Mouse (Mus musculus) hindbrain, embryonic 11.5 days (tissue): ENCODE data around the gene Camk1d. TPM values are rescaled to one million over a fixed set of nuclear protein-coding genes. Genes with fewer than 3 reads are reported as not detected.

Source experiments
- ATAC-seq: fragments of 200-750 bp; cut with Nextera tagmentation; 2 replicates; pipeline ENCODE4 v1.8.0; 2017; ENCODE audit warnings: mild to moderate bottlenecking, moderate TSS enrichment, moderate library complexity; ENCODE audit not compliant: low FRiP score
- DNase-seq: peaks from one replicate; pipeline ENCODE4 v3.0.0-alpha.2; 2015; ENCODE audit warnings: low spot score
- H3K27ac ChIP-seq: fragments of 300-500 bp; sonication (generic); 2 replicates; pipeline ENCODE4 v1.5.1; 2014; ENCODE audit warnings: mild to moderate bottlenecking, low read depth, low read length
- H3K27me3 ChIP-seq: fragments of 300-500 bp; sonication (generic); 2 replicates; pipeline ENCODE4 v1.6.1; 2014; ENCODE audit warnings: mild to moderate bottlenecking, low read length, moderate library complexity, mixed read lengths; ENCODE audit not compliant: control insufficient read depth, insufficient read depth
- H3K36me3 ChIP-seq: fragments of 300-500 bp; sonication (generic); 2 replicates; pipeline ENCODE4 v1.6.1; 2014; ENCODE audit warnings: mild to moderate bottlenecking, low read length, moderate library complexity, mixed read lengths; ENCODE audit not compliant: control insufficient read depth, insufficient read depth
- H3K4me1 ChIP-seq: fragments of 300-500 bp; sonication (generic); replicated peaks from 2 replicates; pipeline ENCODE4 v1.6.1; 2014; ENCODE audit warnings: low read length, mixed read lengths; ENCODE audit not compliant: control insufficient read depth, insufficient read depth
- H3K4me2 ChIP-seq: fragments of 300-500 bp; sonication (generic); replicated peaks from 2 replicates; pipeline ENCODE4 v1.6.1; 2014; ENCODE audit warnings: mild to moderate bottlenecking, low read depth, low read length
- H3K4me3 ChIP-seq: fragments of 300-500 bp; sonication (generic); 2 replicates; pipeline ENCODE4 v1.5.1; 2014; ENCODE audit warnings: low read depth, low read length
- H3K9ac ChIP-seq: fragments of 300-500 bp; sonication (generic); 2 replicates; pipeline ENCODE4 v1.6.1; 2014; ENCODE audit warnings: low read depth, low read length
- H3K9me3 ChIP-seq: fragments of 300-500 bp; sonication (generic); 2 replicates; pipeline ENCODE4 v1.6.1; 2016; ENCODE audit warnings: low read length; ENCODE audit not compliant: control insufficient read depth
- WGBS: fragments of 180-500 bp; shearing (Covaris S2); extraction: QIAGEN DNeasy Blood & Tissue Kit; methylation state at CpG from one replicate; pipeline ENCODE4 v1.1.7; 2014; 5-methylcytosine and 5-hydroxymethylcytosine counted together
- polyA plus RNA-seq: library from polyadenylated mRNA; unstranded; fragments of >200 nt; fragmentation: Nextera tagmentation; extraction: Ambion mirVana; gene quantifications from 2 replicates; pipeline ENCODE4 v1.2.1, GENCODE M21; 2014

The Camk1d gene
- polyA plus RNA-seq, 1 experiment from 2014 or later, result 2.7 TPM

- peaks cover 13% of the 10 kb centered on the region for H3K27me3 ChIP-seq
- no peaks in the 10 kb centered on the region for H3K36me3 ChIP-seq
- H3K4me3 ChIP-seq, result peak overlapping the region; percentile 69
- H3K9me3 ChIP-seq, result no peaks in the 10 kb centered on the region
- no peaks in the 10 kb centered on the region for H3K4me1 ChIP-seq
- H3K9ac ChIP-seq, result peak overlapping the region; percentile 68; the same call in 1 of the 2 replicates
- peak overlapping the region; percentile 99 for H3K4me2 ChIP-seq
- under 1% methylated on average over 19 of the region's 19 CpGs for WGBS
- DNase-seq (no peak), ATAC-seq (peak; percentile 33; the same call in 1 of the 2 replicates)
- H3K27ac ChIP-seq, result no peak overlapping the region
Observed at GRCm38 (mm10) chr2:5715054-5715410, 717 bp upstream of the Camk1d start.

GRCm38 (mm10) chr2:5713325-5714210, 747 bp downstream of the Camk1d start:
- WGBS, result 1% methylated on average over 47 of the region's 49 CpGs

GRCm38 (mm10) chr2:5712255-5712654, 2.1 kb downstream of the Camk1d start:
- Histone ChIP-seq H3K4me1 (no peaks in the 10 kb centered on the region), H3K27ac (no peak overlapping the region), H3K4me2 (no peak overlapping the region), H3K4me3 (no peak overlapping the region), H3K9me3 (no peaks in the 10 kb centered on the region), H3K36me3 (no peaks in the 10 kb centered on the region), H3K9ac (no peak overlapping the region), H3K27me3 (peaks cover 13% of the 10 kb centered on the region)
- 43% methylated on average over 7 of the region's 7 CpGs for WGBS
- DNase-seq (no peak), ATAC-seq (no peak)

More at GRCm38 (mm10) chr2:5713325-5714210, 747 bp downstream of the Camk1d start:
- H3K4me3 ChIP-seq, result peak overlapping the region; percentile 69
- no peaks in the 10 kb centered on the region for H3K36me3 ChIP-seq
- ATAC-seq (peak; percentile 49), DNase-seq (peak; percentile 55)
- H3K27me3 ChIP-seq, result peaks cover 13% of the 10 kb centered on the region
- no peaks in the 10 kb centered on the region for H3K4me1 ChIP-seq
- H3K4me2 ChIP-seq, result peak overlapping the region; percentile 99
- no peak overlapping the region for H3K27ac ChIP-seq
- H3K9ac ChIP-seq, result peak overlapping the region; percentile 68
- no peaks in the 10 kb centered on the region for H3K9me3 ChIP-seq

GRCm38 (mm10) chr2:5709911-5710310, 4.4 kb downstream of the Camk1d start:
- Histone ChIP-seq H3K9me3 (no peaks in the 10 kb centered on the region), H3K4me3 (no peak overlapping the region), H3K9ac (no peak overlapping the region), H3K4me1 (no peaks in the 10 kb centered on the region), H3K27me3 (peaks cover 11% of the 10 kb centered on the region), H3K4me2 (no peak overlapping the region), H3K27ac (no peak overlapping the region), H3K36me3 (no peaks in the 10 kb centered on the region)
- DNase-seq (no peak), ATAC-seq (no peak)
- 91% methylated on average over 4 of the region's 4 CpGs for WGBS

GRCm38 (mm10) chr2:5707871-5708733, 6.2 kb downstream of the Camk1d start:
- 77% methylated on average over 10 of the region's 10 CpGs for WGBS
- no peak for DNase-seq

GRCm38 (mm10) chr2:5706618-5707017, 7.7 kb downstream of the Camk1d start:
- DNase-seq (no peak), ATAC-seq (no peak)
- Histone ChIP-seq H3K27me3 (no peaks in the 10 kb centered on the region), H3K4me3 (no peak overlapping the region), H3K27ac (no peak overlapping the region), H3K4me1 (no peaks in the 10 kb centered on the region), H3K36me3 (no peaks in the 10 kb centered on the region), H3K9me3 (no peaks in the 10 kb centered on the region), H3K9ac (no peak overlapping the region), H3K4me2 (no peak overlapping the region)
- WGBS, result 88% methylated on average over 4 of the region's 4 CpGs

More at GRCm38 (mm10) chr2:5707871-5708733, 6.2 kb downstream of the Camk1d start:
- H3K4me1 ChIP-seq, result no peaks in the 10 kb centered on the region
- no peak for ATAC-seq
- no peak overlapping the region for H3K4me3 ChIP-seq
- H3K27me3 ChIP-seq, result peaks cover 7% of the 10 kb centered on the region
- no peak overlapping the region for H3K9ac ChIP-seq
- H3K4me2 ChIP-seq, result no peak overlapping the region
- no peaks in the 10 kb centered on the region for H3K9me3 ChIP-seq
- no peaks in the 10 kb centered on the region for H3K36me3 ChIP-seq
- H3K27ac ChIP-seq, result no peak overlapping the region

GRCm38 (mm10) chr2:5702370-5702769, 11.9 kb downstream of the Camk1d start:
- H3K27ac ChIP-seq, result no peak overlapping the region
- H3K27me3 ChIP-seq, result no peaks in the 10 kb centered on the region
- H3K9me3 ChIP-seq, result no peaks in the 10 kb centered on the region
- no peak overlapping the region for H3K4me2 ChIP-seq
- WGBS, result 100% methylated on average over 2 of the region's 2 CpGs
- DNase-seq (no peak), ATAC-seq (no peak)
- H3K36me3 ChIP-seq, result no peaks in the 10 kb centered on the region
- no peak overlapping the region for H3K4me3 ChIP-seq
- H3K9ac ChIP-seq, result no peak overlapping the region
- H3K4me1 ChIP-seq, result no peaks in the 10 kb centered on the region

GRCm38 (mm10) chr2:5700931-5701330, 13.4 kb downstream of the Camk1d start:
- 95% methylated on average over 3 of the region's 3 CpGs for WGBS
- Histone ChIP-seq H3K9me3 (no peaks in the 10 kb centered on the region), H3K9ac (no peak overlapping the region), H3K36me3 (no peaks in the 10 kb centered on the region), H3K4me2 (no peak overlapping the region), H3K4me1 (no peaks in the 10 kb centered on the region), H3K27me3 (no peaks in the 10 kb centered on the region), H3K27ac (no peak overlapping the region), H3K4me3 (no peak overlapping the region)
- no peak for DNase-seq
- ATAC-seq, result no peak
